Mouse (Mus musculus): ENCODE measurements at regions not wholly inside any gene's neighbourhood (a gene's known extent, or its start where the extent isn't known, plus 50 kb on each side); places are given as distances from the start of the nearest gene placed in this dataset.

DNA sequence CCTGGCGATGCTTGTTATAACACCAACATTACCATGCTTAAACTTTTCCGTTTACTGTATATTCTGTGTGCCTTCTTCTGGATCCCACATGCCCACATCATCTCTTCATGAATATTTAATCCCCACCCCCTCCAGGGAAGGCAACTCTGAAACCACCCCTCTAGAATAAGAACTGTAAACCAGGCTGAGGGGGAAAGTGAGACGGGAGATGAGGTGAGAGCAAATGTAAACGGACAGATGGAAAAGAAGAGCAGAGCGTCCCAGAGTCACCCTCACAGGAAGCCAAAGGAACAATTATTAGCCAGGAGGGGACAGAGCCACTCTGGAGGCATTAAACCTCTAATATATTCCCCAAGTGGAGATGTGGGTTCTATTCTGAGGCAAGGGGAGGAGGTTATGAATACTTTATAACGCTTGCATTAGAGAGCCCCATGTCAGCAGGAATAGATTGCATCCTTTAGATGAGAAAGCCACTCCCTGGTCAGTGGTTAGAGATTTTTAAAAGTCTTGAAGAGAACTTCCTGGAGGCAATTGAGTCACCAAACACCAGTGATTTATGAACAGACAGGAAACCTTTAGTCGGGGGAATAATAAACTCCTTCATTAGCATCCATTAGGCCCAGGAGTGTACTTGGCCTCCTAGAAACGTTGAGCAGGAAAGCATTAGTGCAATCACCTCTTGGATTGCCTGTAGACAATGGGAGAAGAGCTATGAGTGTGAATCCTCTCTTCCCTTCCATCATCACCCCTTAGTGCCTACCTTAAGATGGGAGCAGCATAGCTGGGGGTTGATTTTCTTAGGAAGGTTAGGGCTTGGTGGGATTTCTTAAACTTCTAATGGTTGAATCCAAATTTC is 220.1 kb downstream of the Elavl2 start:
- H3K27me3 ChIP-seq (ENCODE audit: control insufficient read depth, insufficient read depth, low read depth, low read length), result no peaks in the 10 kb centered on the region
- no peaks in the 10 kb centered on the region for H3K36me3 ChIP-seq (ENCODE audit: control insufficient read depth, insufficient read depth)
- no peaks in the 10 kb centered on the region; the same call in 1 of the 2 replicates for H3K9me3 ChIP-seq (replicated peaks; ENCODE audit: control insufficient read depth, low read length)
- H3K4me2 ChIP-seq (ENCODE audit: low read depth, low read length), result no peak overlapping the region
- no peak overlapping the region for H3K4me3 ChIP-seq (ENCODE audit: low read depth, low read length)
- no peak overlapping the region for H3K27ac ChIP-seq (ENCODE audit: low read length)
- no peak for ATAC-seq (ENCODE audit: low read depth)
- no peak overlapping the region for H3K9ac ChIP-seq (ENCODE audit: low read depth, low read length)
- no peaks in the 10 kb centered on the region for H3K4me1 ChIP-seq (ENCODE audit: control insufficient read depth, low read depth, low read length)
- WGBS (ENCODE audit: insufficient replicate concordance), result 38% methylated on average over 8 of the region's 8 CpGs

DNA sequence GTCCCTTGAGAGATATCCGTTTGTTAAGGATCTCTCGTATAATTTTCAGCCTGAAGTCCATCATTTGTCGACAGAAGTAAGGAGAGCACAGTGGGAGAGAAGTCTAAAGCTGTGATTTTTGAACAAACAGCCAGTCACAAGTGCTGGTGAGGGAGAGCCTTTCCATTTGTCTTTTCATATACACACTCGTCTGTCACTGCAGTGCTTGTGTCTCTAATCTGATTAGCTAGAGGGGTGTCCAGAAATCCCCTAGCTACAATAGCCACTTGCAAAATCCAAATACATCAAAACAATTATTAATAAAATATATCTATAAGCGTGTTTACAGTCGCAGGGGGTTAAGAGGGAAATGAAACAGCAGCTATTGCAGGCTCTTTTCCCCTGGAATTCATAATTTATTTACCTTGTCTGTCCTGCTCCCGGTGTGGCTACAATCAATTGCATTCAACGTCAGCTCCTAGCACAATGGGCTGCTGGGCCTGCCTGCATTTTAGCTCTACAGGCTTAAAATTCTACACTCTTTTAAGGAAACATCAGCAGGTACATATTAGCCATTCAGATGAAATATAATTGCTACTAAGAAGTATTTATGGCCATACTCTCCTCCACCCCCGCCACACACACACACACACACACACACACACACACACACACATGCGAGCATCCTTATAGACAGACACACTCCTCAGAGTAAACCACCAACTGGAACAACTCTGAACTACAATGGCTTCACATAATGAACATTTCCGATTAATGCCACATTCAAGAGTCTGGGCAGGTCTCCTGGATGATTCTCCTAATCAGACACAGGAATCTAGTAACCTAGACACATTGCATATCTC is 236.1 kb downstream of the Elavl2 start:
- H3K27ac ChIP-seq (ENCODE audit: low read length), result no peak overlapping the region
- H3K4me1 ChIP-seq (ENCODE audit: control insufficient read depth, low read depth, low read length), result no peaks in the 10 kb centered on the region
- H3K9me3 ChIP-seq (replicated peaks; ENCODE audit: control insufficient read depth, low read length), result no peaks in the 10 kb centered on the region
- no peaks in the 10 kb centered on the region for H3K36me3 ChIP-seq (ENCODE audit: control insufficient read depth, insufficient read depth)
- no peak for ATAC-seq (ENCODE audit: low read depth)
- 58% methylated on average over 11 of the region's 11 CpGs for WGBS (ENCODE audit: insufficient replicate concordance)
- no peak overlapping the region for H3K4me2 ChIP-seq (ENCODE audit: low read depth, low read length)
- no peak overlapping the region for H3K9ac ChIP-seq (ENCODE audit: low read depth, low read length)
- H3K4me3 ChIP-seq (ENCODE audit: low read depth, low read length), result no peak overlapping the region
- no peaks in the 10 kb centered on the region for H3K27me3 ChIP-seq (ENCODE audit: control insufficient read depth, insufficient read depth, low read depth, low read length)

DNA sequence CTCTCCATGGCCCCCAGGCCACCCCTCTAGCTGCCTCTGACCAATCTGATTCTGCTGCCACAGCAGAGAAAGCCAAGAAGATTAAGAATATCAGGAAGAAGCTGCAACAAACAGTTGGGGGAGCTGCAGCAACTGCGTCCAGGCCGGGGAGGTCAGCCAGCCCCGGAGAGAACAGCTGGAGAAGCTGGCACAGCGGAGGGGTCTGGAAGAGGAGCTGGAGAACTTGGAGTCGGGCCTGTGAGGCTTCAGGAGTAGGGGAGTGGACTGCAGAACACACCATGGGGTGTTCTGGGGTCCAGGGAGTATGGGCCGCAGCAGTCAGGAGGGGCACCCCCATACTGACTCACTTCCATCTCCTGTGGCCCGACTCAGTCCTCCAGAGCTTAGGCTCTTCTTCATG is 243.5 kb downstream of the Elavl2 start:
- no peaks in the 10 kb centered on the region for H3K9me3 ChIP-seq (replicated peaks; ENCODE audit: control insufficient read depth, low read length)
- H3K9ac ChIP-seq (ENCODE audit: low read depth, low read length), result no peak overlapping the region
- no peak overlapping the region for H3K4me2 ChIP-seq (ENCODE audit: low read depth, low read length)
- no peaks in the 10 kb centered on the region for H3K4me1 ChIP-seq (ENCODE audit: control insufficient read depth, low read depth, low read length)
- ATAC-seq (ENCODE audit: low read depth), result no peak
- no peaks in the 10 kb centered on the region for H3K36me3 ChIP-seq (ENCODE audit: control insufficient read depth, insufficient read depth)
- no peak overlapping the region for H3K27ac ChIP-seq (ENCODE audit: low read length)
- 59% methylated on average over 7 of the region's 7 CpGs for WGBS (ENCODE audit: insufficient replicate concordance)
- no peaks in the 10 kb centered on the region for H3K27me3 ChIP-seq (ENCODE audit: control insufficient read depth, insufficient read depth, low read depth, low read length)
- H3K4me3 ChIP-seq (ENCODE audit: low read depth, low read length), result no peak overlapping the region

DNA sequence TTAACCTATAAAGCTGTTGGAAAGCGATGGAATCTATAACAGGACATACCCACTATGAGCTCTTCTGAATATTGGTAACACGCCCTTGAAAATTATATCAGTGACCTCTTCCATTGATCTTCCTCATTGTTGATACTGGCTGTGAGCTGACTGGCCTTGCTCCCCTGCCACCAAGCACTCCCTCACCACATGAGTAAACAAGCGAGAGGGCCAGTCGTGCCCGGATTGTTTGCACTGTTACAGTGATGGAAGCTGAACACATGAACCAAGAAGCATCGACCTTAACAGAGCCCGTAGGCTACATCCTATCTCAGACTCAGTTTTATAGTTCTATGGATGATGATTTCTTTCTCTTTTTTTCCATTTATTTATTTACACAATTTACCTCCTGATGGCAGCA is 255.9 kb downstream of the Elavl2 start:
- Histone ChIP-seq H3K9me3 (replicated peaks; ENCODE audit: control insufficient read depth, low read length) (no peaks in the 10 kb centered on the region), H3K27me3 (ENCODE audit: control insufficient read depth, insufficient read depth, low read depth, low read length) (no peaks in the 10 kb centered on the region), H3K27ac (ENCODE audit: low read length) (no peak overlapping the region), H3K4me1 (ENCODE audit: control insufficient read depth, low read depth, low read length) (no peaks in the 10 kb centered on the region), H3K4me2 (ENCODE audit: low read depth, low read length) (no peak overlapping the region), H3K36me3 (ENCODE audit: control insufficient read depth, insufficient read depth) (no peaks in the 10 kb centered on the region), H3K9ac (ENCODE audit: low read depth, low read length) (no peak overlapping the region), H3K4me3 (ENCODE audit: low read depth, low read length) (no peak overlapping the region)
- 56% methylated on average over 7 of the region's 7 CpGs for WGBS (ENCODE audit: insufficient replicate concordance)
- ATAC-seq (ENCODE audit: low read depth), result no peak

DNA sequence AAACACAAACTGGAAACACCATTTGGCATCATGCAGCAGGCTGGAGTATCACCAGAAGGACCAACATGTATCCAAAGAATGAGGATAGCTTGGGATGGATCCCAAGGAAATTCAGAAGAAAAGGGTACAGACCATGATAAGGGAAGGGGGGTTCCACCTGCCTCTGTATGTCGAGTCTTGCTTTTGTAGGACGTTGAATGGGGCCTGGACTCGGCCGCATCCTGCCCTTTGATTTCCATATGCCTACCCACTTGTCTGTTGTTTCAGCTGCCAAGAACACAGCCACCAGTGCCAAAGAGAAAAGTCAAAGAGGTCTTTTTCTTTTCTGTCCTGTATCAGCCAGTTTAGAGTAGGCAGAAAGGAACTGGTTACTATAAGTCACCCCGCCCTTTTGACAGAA is 256.7 kb downstream of the Elavl2 start:
- 72% methylated on average over 5 of the region's 5 CpGs for WGBS (ENCODE audit: insufficient replicate concordance)
- Histone ChIP-seq H3K9ac (ENCODE audit: low read depth, low read length) (no peak overlapping the region), H3K4me3 (ENCODE audit: low read depth, low read length) (no peak overlapping the region), H3K4me1 (ENCODE audit: control insufficient read depth, low read depth, low read length) (no peaks in the 10 kb centered on the region), H3K9me3 (replicated peaks; ENCODE audit: control insufficient read depth, low read length) (no peaks in the 10 kb centered on the region), H3K4me2 (ENCODE audit: low read depth, low read length) (no peak overlapping the region), H3K27ac (ENCODE audit: low read length) (no peak overlapping the region), H3K36me3 (ENCODE audit: control insufficient read depth, insufficient read depth) (no peaks in the 10 kb centered on the region), H3K27me3 (ENCODE audit: control insufficient read depth, insufficient read depth, low read depth, low read length) (no peaks in the 10 kb centered on the region)
- no peak for ATAC-seq (ENCODE audit: low read depth)

DNA sequence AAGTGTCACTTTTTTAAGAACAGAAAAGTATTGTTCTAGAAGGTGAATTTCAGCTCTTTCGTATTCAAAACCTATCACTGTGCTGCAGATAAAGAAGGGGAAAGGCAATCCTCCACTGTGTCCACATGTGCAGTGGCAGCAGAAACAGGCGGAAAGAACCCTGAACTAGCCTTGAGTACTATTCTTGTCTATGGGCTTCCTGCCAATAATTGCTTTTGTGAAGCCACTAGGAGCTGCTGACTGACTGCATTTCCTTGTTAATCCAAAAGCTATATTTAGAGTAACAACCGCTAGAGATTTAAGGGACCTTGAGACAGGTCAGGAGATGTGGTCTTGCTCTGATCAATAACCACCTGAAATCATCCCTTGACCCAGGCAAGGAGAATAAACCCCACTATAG is 265.3 kb downstream of the Elavl2 start:
- Histone ChIP-seq H3K27me3 (ENCODE audit: control insufficient read depth, insufficient read depth, low read depth, low read length) (no peaks in the 10 kb centered on the region), H3K4me2 (ENCODE audit: low read depth, low read length) (no peak overlapping the region), H3K4me1 (ENCODE audit: control insufficient read depth, low read depth, low read length) (no peaks in the 10 kb centered on the region), H3K4me3 (ENCODE audit: low read depth, low read length) (no peak overlapping the region), H3K9ac (ENCODE audit: low read depth, low read length) (no peak overlapping the region), H3K27ac (ENCODE audit: low read length) (no peak overlapping the region), H3K9me3 (replicated peaks; ENCODE audit: control insufficient read depth, low read length) (no peaks in the 10 kb centered on the region), H3K36me3 (ENCODE audit: control insufficient read depth, insufficient read depth) (no peaks in the 10 kb centered on the region)
- peak; percentile 37; the same call in 1 of the 2 replicates for ATAC-seq (ENCODE audit: low read depth)
- WGBS (ENCODE audit: insufficient replicate concordance), result 56% methylated on average over 3 of the region's 3 CpGs

DNA sequence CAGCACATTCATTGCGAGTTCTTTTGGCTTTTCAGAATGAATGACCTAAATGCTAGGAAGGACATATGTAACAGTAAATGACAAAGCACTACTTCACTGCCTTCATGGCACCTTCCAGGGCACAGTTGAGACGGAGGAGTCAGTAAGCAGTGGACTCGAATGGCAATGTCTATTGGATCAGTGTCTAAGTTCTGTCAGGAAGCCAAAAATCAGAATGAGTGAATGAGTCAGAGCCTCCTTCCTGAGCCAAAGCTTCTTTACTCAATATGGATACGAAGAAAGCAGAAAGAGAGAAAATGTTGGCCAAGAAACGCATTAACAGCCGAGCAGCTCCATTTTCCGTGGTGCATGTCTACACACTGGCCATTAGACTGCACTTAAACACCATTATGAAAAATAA is 268.3 kb downstream of the Elavl2 start:
- H3K4me1 ChIP-seq (ENCODE audit: control insufficient read depth, low read depth, low read length), result no peaks in the 10 kb centered on the region
- WGBS (ENCODE audit: insufficient replicate concordance), result 64% methylated on average over 7 of the region's 7 CpGs
- ATAC-seq (ENCODE audit: low read depth), result no peak
- no peak overlapping the region for H3K9ac ChIP-seq (ENCODE audit: low read depth, low read length)
- H3K36me3 ChIP-seq (ENCODE audit: control insufficient read depth, insufficient read depth), result no peaks in the 10 kb centered on the region
- no peak overlapping the region for H3K4me3 ChIP-seq (ENCODE audit: low read depth, low read length)
- H3K4me2 ChIP-seq (ENCODE audit: low read depth, low read length), result no peak overlapping the region
- no peak overlapping the region for H3K27ac ChIP-seq (ENCODE audit: low read length)
- H3K9me3 ChIP-seq (replicated peaks; ENCODE audit: control insufficient read depth, low read length), result no peaks in the 10 kb centered on the region
- no peaks in the 10 kb centered on the region for H3K27me3 ChIP-seq (ENCODE audit: control insufficient read depth, insufficient read depth, low read depth, low read length)

DNA sequence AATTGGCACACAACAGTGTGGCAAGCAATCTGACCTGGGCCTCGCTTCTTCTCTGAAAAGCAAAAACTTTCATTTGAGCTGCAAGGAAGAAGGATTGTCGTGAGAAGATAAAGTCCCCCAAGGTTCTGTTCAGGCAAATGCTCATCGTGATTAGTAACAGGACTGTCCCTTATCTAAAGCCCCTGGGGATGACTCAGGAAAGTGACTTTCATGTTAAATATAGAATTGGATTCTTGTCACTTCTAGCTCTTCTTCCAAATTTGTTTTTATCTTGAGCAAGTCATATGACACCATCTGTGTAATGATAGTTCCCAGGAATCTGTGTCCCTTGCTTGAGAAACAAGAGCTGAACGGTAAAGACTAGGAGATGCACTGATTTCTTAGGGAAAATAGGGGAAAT is 280.3 kb downstream of the Elavl2 start:
- Histone ChIP-seq H3K9me3 (replicated peaks; ENCODE audit: control insufficient read depth, low read length) (no peaks in the 10 kb centered on the region), H3K27ac (ENCODE audit: low read length) (no peak overlapping the region), H3K36me3 (ENCODE audit: control insufficient read depth, insufficient read depth) (no peaks in the 10 kb centered on the region), H3K4me3 (ENCODE audit: low read depth, low read length) (no peak overlapping the region), H3K4me1 (ENCODE audit: control insufficient read depth, low read depth, low read length) (no peaks in the 10 kb centered on the region), H3K4me2 (ENCODE audit: low read depth, low read length) (no peak overlapping the region), H3K9ac (ENCODE audit: low read depth, low read length) (no peak overlapping the region), H3K27me3 (ENCODE audit: control insufficient read depth, insufficient read depth, low read depth, low read length) (no peaks in the 10 kb centered on the region)
- ATAC-seq (ENCODE audit: low read depth), result no peak
- 41% methylated on average over 4 of the region's 4 CpGs for WGBS (ENCODE audit: insufficient replicate concordance)

Measured in liver, embryonic 16.5 days (tissue).